Mouse (Mus musculus): ENCODE measurements around the gene Il34. TPM values are rescaled to one million over a fixed set of nuclear protein-coding genes. Genes with fewer than 3 reads are reported as not detected.

Gene Il34
- polyA plus RNA-seq, 1 experiment from 2014 or later: 0.15 TPM

DNA sequence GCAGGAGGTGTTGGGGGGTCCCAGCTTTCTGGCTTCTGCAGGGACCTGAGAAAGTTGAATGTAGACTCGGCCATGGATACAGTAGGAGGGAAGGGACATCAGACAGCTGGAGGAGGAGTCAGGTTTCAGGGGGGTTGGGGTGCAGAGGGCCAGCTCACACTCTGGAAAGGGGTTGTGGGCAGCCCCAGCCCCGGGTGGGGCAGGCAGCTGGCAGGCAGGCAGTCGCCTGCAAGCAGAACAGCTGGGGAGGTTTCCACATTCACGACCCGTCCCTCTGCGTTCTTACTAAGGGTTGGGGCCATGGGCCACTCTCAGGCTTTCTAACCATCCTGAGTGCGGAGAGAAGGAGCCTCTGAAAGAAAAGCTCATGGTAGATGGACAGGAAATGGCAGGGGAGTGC lies 88.6 kb downstream of the Il34 start:
- Histone ChIP-seq H3K4me2 (ENCODE audit: low read depth, low read length) (no peak overlapping the region), H3K9me3 (replicated peaks; ENCODE audit: control insufficient read depth, low read length) (no peaks in the 10 kb centered on the region), H3K27ac (replicated peaks; ENCODE audit: low read depth, low read length) (no peak overlapping the region), H3K36me3 (replicated peaks; ENCODE audit: control insufficient read depth, insufficient read depth, low read depth, low read length) (no peaks in the 10 kb centered on the region), H3K27me3 (ENCODE audit: control insufficient read depth, insufficient read depth, low read length) (no peaks in the 10 kb centered on the region), H3K4me3 (ENCODE audit: low read depth, low read length) (no peak overlapping the region), H3K4me1 (ENCODE audit: control insufficient read depth, insufficient read depth, low read length) (peaks cover 18% of the 10 kb centered on the region), H3K9ac (replicated peaks; ENCODE audit: low read length) (no peak overlapping the region)
- DNase-seq (ENCODE audit: low spot score) (no peak), ATAC-seq (replicated peaks; ENCODE audit: insufficient number of reproducible peaks, low FRiP score, low TSS enrichment, low read depth) (no peak)
- WGBS: 62% methylated on average over 7 of the region's 7 CpGs

GRCm38 (mm10) chr8:110716075-110716474 lies 89.6 kb downstream of the Il34 start:
- no peak overlapping the region for H3K27ac ChIP-seq (replicated peaks; ENCODE audit: low read depth, low read length)
- DNase-seq (ENCODE audit: low spot score) (no peak), ATAC-seq (replicated peaks; ENCODE audit: insufficient number of reproducible peaks, low FRiP score, low TSS enrichment, low read depth) (no peak)
- H3K9ac ChIP-seq (replicated peaks; ENCODE audit: low read length): no peak overlapping the region
- peaks cover 18% of the 10 kb centered on the region for H3K4me1 ChIP-seq (ENCODE audit: control insufficient read depth, insufficient read depth, low read length)
- H3K9me3 ChIP-seq (replicated peaks; ENCODE audit: control insufficient read depth, low read length): no peaks in the 10 kb centered on the region
- WGBS: 82% methylated on average over 4 of the region's 4 CpGs
- no peaks in the 10 kb centered on the region for H3K36me3 ChIP-seq (replicated peaks; ENCODE audit: control insufficient read depth, insufficient read depth, low read depth, low read length)
- no peak overlapping the region for H3K4me2 ChIP-seq (ENCODE audit: low read depth, low read length)
- H3K4me3 ChIP-seq (ENCODE audit: low read depth, low read length): no peak overlapping the region
- no peaks in the 10 kb centered on the region for H3K27me3 ChIP-seq (ENCODE audit: control insufficient read depth, insufficient read depth, low read length)

GRCm38 (mm10) chr8:110714827-110715519 lies 90.8 kb downstream of the Il34 start:
- no peak for ATAC-seq (replicated peaks; ENCODE audit: insufficient number of reproducible peaks, low FRiP score, low TSS enrichment, low read depth)
- Histone ChIP-seq H3K36me3 (replicated peaks; ENCODE audit: control insufficient read depth, insufficient read depth, low read depth, low read length) (no peaks in the 10 kb centered on the region), H3K9me3 (replicated peaks; ENCODE audit: control insufficient read depth, low read length) (no peaks in the 10 kb centered on the region), H3K9ac (replicated peaks; ENCODE audit: low read length) (no peak overlapping the region), H3K4me1 (ENCODE audit: control insufficient read depth, insufficient read depth, low read length) (peaks cover 13% of the 10 kb centered on the region), H3K4me2 (ENCODE audit: low read depth, low read length) (no peak overlapping the region), H3K27me3 (ENCODE audit: control insufficient read depth, insufficient read depth, low read length) (no peaks in the 10 kb centered on the region), H3K4me3 (ENCODE audit: low read depth, low read length) (no peak overlapping the region), H3K27ac (replicated peaks; ENCODE audit: low read depth, low read length) (no peak overlapping the region)
- WGBS: 84% methylated on average over 15 of the region's 15 CpGs
- no peak for DNase-seq (ENCODE audit: low spot score)

DNA sequence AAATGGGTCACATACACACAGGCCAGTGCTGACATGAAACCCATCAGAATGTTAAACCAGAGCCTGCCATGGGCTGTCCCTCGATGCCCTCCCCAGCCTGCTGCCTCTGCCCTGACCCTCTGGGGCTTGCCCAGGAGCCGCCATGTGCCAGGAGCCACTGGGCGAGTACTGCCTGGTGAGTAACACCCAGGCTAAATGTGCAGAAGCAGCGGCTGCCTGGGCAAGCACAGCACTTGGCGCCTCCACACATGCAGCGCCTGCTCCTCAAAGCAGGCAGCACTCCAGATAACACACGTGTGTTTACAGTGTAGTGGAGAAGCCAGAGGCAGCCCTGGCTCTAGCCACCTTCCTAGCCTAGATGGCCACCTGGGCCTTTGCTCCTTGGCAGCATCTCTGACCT lies 92.7 kb downstream of the Il34 start:
- no peak for ATAC-seq (replicated peaks; ENCODE audit: insufficient number of reproducible peaks, low FRiP score, low TSS enrichment, low read depth)
- Histone ChIP-seq H3K4me3 (ENCODE audit: low read depth, low read length) (no peak overlapping the region), H3K9me3 (replicated peaks; ENCODE audit: control insufficient read depth, low read length) (no peaks in the 10 kb centered on the region), H3K4me2 (ENCODE audit: low read depth, low read length) (no peak overlapping the region), H3K36me3 (replicated peaks; ENCODE audit: control insufficient read depth, insufficient read depth, low read depth, low read length) (no peaks in the 10 kb centered on the region), H3K27me3 (ENCODE audit: control insufficient read depth, insufficient read depth, low read length) (no peaks in the 10 kb centered on the region), H3K4me1 (ENCODE audit: control insufficient read depth, insufficient read depth, low read length) (0 out of 2 replicates have a peak, but pooled peaks cover 2% of the 10 kb centered on the region), H3K9ac (replicated peaks; ENCODE audit: low read length) (no peak overlapping the region), H3K27ac (replicated peaks; ENCODE audit: low read depth, low read length) (no peak overlapping the region)
- WGBS: 93% methylated on average over 7 of the region's 7 CpGs
- DNase-seq (ENCODE audit: low spot score): no peak

DNA sequence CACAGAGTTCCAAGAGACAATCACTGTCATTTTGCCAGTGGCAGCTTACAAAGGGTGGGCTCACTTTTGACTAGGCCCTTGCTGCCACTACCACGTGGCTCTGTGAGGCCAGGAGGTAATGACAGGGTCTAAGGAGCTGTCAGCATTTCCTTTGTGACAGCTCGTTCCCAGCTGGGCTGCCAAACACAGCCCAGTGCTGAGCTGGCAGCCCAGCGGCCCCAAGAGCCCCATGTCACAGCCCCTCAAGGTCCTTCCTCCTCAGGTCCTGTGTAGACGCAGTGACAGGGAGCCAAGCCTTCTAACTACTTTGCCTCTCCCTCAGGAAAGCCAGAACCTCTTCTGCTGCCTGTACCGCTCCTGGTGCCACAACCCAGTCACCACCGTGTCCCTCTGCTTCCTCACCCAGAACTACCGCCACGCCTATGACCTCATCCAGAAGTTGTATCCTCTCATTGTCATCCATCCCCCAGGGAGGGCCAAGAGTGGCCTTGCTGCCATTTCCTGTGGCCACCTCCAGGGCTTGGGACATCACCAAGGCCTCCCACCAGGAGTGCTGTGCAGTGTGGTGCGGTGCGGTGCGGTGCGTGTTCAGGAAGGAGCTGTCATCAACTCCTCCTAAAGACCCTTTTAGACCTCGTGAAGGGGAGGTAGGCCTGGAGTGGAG lies 94.3 kb downstream of the Il34 start:
- Histone ChIP-seq H3K27me3 (ENCODE audit: control insufficient read depth, insufficient read depth, low read length) (no peaks in the 10 kb centered on the region), H3K36me3 (replicated peaks; ENCODE audit: control insufficient read depth, insufficient read depth, low read depth, low read length) (no peaks in the 10 kb centered on the region), H3K27ac (replicated peaks; ENCODE audit: low read depth, low read length) (no peak overlapping the region), H3K9ac (replicated peaks; ENCODE audit: low read length) (no peak overlapping the region), H3K4me3 (ENCODE audit: low read depth, low read length) (no peak overlapping the region), H3K9me3 (replicated peaks; ENCODE audit: control insufficient read depth, low read length) (no peaks in the 10 kb centered on the region), H3K4me1 (ENCODE audit: control insufficient read depth, insufficient read depth, low read length) (no peaks in the 10 kb centered on the region), H3K4me2 (ENCODE audit: low read depth, low read length) (no peak overlapping the region)
- WGBS: 75% methylated on average over 13 of the region's 13 CpGs
- DNase-seq (ENCODE audit: low spot score): no peak
- ATAC-seq (replicated peaks; ENCODE audit: insufficient number of reproducible peaks, low FRiP score, low TSS enrichment, low read depth): no peak

- Histone ChIP-seq H3K36me3 (replicated peaks; ENCODE audit: control insufficient read depth, insufficient read depth, low read depth, low read length) (no peaks in the 10 kb centered on the region), H3K4me1 (ENCODE audit: control insufficient read depth, insufficient read depth, low read length) (no peaks in the 10 kb centered on the region), H3K9ac (replicated peaks; ENCODE audit: low read length) (no peak overlapping the region), H3K27me3 (ENCODE audit: control insufficient read depth, insufficient read depth, low read length) (no peaks in the 10 kb centered on the region), H3K9me3 (replicated peaks; ENCODE audit: control insufficient read depth, low read length) (no peaks in the 10 kb centered on the region), H3K27ac (replicated peaks; ENCODE audit: low read depth, low read length) (no peak overlapping the region), H3K4me2 (ENCODE audit: low read depth, low read length) (no peak overlapping the region), H3K4me3 (ENCODE audit: low read depth, low read length) (no peak overlapping the region)
- WGBS: 49% methylated on average over 3 of the region's 3 CpGs
- ATAC-seq (replicated peaks; ENCODE audit: insufficient number of reproducible peaks, low FRiP score, low TSS enrichment, low read depth) (no peak), DNase-seq (ENCODE audit: low spot score) (no peak)
Observed at GRCm38 (mm10) chr8:110710593-110710992, 95.1 kb downstream of the Il34 start.

DNA sequence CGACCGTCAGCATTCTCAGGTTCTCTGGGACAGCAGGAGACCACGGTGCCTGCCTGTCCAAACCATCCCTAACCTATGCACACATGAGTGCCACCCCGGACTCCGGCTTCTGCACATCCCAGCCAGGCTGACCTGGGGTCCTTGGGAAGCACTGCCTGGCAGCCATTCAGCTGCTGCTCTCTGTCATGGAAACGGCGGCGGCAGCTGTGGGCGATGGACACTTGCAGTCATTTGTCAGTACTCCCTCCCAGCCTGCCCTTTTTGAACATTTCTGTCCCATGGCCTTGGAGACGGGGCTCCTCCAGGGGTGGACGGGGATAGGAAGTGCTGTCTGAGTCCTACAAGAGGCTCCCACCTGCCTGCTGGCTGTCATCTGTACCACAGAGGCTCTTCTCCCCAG lies 97.3 kb downstream of the Il34 start:
- Histone ChIP-seq H3K9ac (replicated peaks; ENCODE audit: low read length) (no peak overlapping the region), H3K27ac (replicated peaks; ENCODE audit: low read depth, low read length) (no peak overlapping the region), H3K36me3 (replicated peaks; ENCODE audit: control insufficient read depth, insufficient read depth, low read depth, low read length) (no peaks in the 10 kb centered on the region)

GRCm38 (mm10) chr8:110706288-110706870 lies 99.3 kb downstream of the Il34 start:
- Histone ChIP-seq H3K4me2 (ENCODE audit: low read depth, low read length) (no peak overlapping the region), H3K4me3 (ENCODE audit: low read depth, low read length) (no peak overlapping the region), H3K36me3 (replicated peaks; ENCODE audit: control insufficient read depth, insufficient read depth, low read depth, low read length) (no peaks in the 10 kb centered on the region), H3K9me3 (replicated peaks; ENCODE audit: control insufficient read depth, low read length) (no peaks in the 10 kb centered on the region), H3K9ac (replicated peaks; ENCODE audit: low read length) (no peak overlapping the region), H3K4me1 (ENCODE audit: control insufficient read depth, insufficient read depth, low read length) (no peaks in the 10 kb centered on the region), H3K27ac (replicated peaks; ENCODE audit: low read depth, low read length) (no peak overlapping the region), H3K27me3 (ENCODE audit: control insufficient read depth, insufficient read depth, low read length) (no peaks in the 10 kb centered on the region)
- no peak for ATAC-seq (replicated peaks; ENCODE audit: insufficient number of reproducible peaks, low FRiP score, low TSS enrichment, low read depth)
- no peak for DNase-seq (ENCODE audit: low spot score)
- 85% methylated on average over 3 of the region's 3 CpGs for WGBS

More for the DNA sequence above, 97.3 kb downstream of the Il34 start:
- no peaks in the 10 kb centered on the region for H3K27me3 ChIP-seq (ENCODE audit: control insufficient read depth, insufficient read depth, low read length)
- H3K9me3 ChIP-seq (replicated peaks; ENCODE audit: control insufficient read depth, low read length): no peaks in the 10 kb centered on the region
- no peak overlapping the region for H3K4me2 ChIP-seq (ENCODE audit: low read depth, low read length)
- H3K4me1 ChIP-seq (ENCODE audit: control insufficient read depth, insufficient read depth, low read length): no peaks in the 10 kb centered on the region
- WGBS: 86% methylated on average over 11 of the region's 11 CpGs
- ATAC-seq (replicated peaks; ENCODE audit: insufficient number of reproducible peaks, low FRiP score, low TSS enrichment, low read depth): no peak
- no peak overlapping the region for H3K4me3 ChIP-seq (ENCODE audit: low read depth, low read length)
- no peak for DNase-seq (ENCODE audit: low spot score)
